Mouse (Mus musculus): ENCODE results near the gene Prelp.
"Not testable (repeated sequence)": the region's sequence is repeated elsewhere in the genome, so short reads cannot be mapped to it uniquely, and the experiment has no call there.

The Prelp gene

GRCm38 (mm10) chr1:133921304-133921751 is at the start of gene Prelp:
Gene Prelp, minus strand, starts transcription at chr1:133921414.
- Histone ChIP-seq H3K36me3 (ENCODE audit: control insufficient read depth, insufficient read depth, low read length, poor library complexity, severe bottlenecking) (no peaks in the 10 kb centered on the region), H3K27me3 (ENCODE audit: control insufficient read depth, insufficient read depth, low read length, poor library complexity, severe bottlenecking) (no peaks in the 10 kb centered on the region)
- DNase-seq (ENCODE audit: low read depth, low spot score) = no peak

DNA sequence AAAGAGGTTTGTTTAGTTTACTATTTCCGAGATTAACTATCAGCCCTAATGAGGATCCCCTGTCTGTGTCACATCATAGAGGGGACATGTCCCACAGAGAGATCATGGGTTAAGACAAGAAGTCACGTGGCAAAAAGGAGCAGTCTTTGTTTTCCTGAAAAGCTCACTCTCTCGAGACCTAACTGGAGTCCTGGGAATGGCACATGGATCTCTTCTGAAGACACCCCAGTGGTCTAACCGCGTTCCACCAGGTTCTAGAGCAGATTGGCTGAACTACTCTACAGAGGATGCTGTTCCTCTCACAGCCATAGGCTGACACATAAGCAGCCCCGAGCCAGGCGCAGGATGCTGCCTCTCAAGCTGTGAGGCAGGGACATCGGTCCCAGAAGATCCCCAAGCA is 48.2 kb upstream of the Prelp start:
- no peaks in the 10 kb centered on the region for H3K27me3 ChIP-seq (ENCODE audit: control insufficient read depth, insufficient read depth, low read length, poor library complexity, severe bottlenecking)
- no peaks in the 10 kb centered on the region for H3K36me3 ChIP-seq (ENCODE audit: control insufficient read depth, insufficient read depth, low read length, poor library complexity, severe bottlenecking)
- DNase-seq (ENCODE audit: low read depth, low spot score) = no peak

- no peak for DNase-seq (ENCODE audit: low read depth, low spot score)
- H3K27me3 ChIP-seq (ENCODE audit: control insufficient read depth, insufficient read depth, low read length, poor library complexity, severe bottlenecking) = no peaks in the 10 kb centered on the region
- H3K36me3 ChIP-seq (ENCODE audit: control insufficient read depth, insufficient read depth, low read length, poor library complexity, severe bottlenecking) = no peaks in the 10 kb centered on the region
These were observed 47.6 kb upstream of the Prelp start for GRCm38 (mm10) chr1:133968788-133969325.

DNA sequence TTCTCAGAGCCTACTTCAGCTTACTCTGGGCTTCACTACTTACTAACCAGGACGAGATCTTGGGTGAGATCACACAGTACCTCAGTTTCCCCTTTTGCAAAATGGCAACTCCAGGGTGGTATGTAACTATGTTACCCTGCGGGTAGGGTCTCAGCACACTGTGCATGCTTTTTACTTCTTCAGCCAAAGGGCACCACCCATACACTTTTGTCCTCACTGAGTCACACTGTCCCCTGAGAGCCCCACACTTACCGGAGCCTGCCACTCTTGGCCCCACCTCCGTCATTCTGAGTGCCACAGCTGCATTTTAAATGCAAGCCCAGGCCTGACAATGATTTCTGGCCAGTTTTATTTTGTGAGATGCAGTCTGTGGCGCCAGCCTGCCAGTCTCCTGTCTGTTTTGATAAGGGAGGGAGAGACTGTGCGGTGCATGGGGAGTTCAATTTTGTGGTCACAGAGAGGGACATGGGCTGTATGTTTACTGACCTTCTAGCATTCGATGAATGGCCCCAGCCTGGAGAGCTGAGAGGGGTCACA is 46.3 kb upstream of the Prelp start:
- H3K36me3 ChIP-seq (ENCODE audit: control insufficient read depth, insufficient read depth, low read length, poor library complexity, severe bottlenecking) = no peaks in the 10 kb centered on the region
- H3K27me3 ChIP-seq (ENCODE audit: control insufficient read depth, insufficient read depth, low read length, poor library complexity, severe bottlenecking) = no peaks in the 10 kb centered on the region
- no peak for DNase-seq (ENCODE audit: low read depth, low spot score)

- no peaks in the 10 kb centered on the region for H3K36me3 ChIP-seq (ENCODE audit: control insufficient read depth, insufficient read depth, low read length, poor library complexity, severe bottlenecking)
- H3K27me3 ChIP-seq (ENCODE audit: control insufficient read depth, insufficient read depth, low read length, poor library complexity, severe bottlenecking) = no peaks in the 10 kb centered on the region
- no peak for DNase-seq (ENCODE audit: low read depth, low spot score)
These were observed 44.8 kb upstream of the Prelp start for GRCm38 (mm10) chr1:133966044-133966443.

DNA sequence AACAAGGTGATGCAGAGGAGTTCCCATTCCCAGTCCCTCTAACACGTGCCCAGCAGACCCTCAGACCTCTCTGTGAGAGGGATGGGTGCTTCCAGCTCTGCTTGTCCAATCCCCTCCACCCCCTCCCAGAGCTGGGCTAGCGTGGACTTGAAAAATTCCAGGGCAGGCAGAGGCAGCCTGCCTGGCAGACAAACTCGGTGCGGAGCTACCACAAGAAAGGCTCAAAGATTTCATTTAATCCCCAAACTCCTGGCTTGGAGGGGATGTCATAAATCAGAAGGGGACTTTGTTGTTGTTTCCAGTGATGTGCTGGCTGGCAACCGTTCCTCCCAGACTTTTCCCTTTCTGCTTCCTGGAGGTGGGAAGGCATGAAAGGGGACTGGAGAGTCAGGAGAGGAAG is 44.1 kb upstream of the Prelp start:
- Histone ChIP-seq H3K36me3 (ENCODE audit: control insufficient read depth, insufficient read depth, low read length, poor library complexity, severe bottlenecking) (no peaks in the 10 kb centered on the region), H3K27me3 (ENCODE audit: control insufficient read depth, insufficient read depth, low read length, poor library complexity, severe bottlenecking) (no peaks in the 10 kb centered on the region)
- DNase-seq (ENCODE audit: low read depth, low spot score) = no peak

DNA sequence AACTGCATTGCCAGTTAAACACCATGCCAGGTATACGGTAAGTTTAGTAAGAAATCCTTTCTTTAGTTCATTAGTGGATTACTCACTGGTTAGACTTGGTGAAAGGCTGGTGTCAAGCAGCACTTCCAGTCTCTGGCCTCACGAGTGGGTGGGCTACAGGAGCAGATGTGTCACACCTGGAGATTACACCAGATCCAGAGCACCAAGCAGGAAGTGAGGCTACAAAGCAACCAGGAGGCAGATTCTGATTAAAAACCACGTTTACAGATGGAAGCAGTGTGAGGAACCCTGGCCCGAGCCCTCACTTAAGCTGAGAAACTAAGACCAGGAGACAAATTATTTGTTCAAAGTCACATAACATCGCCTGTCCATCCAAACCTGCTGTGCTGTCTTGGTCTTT is 43.5 kb upstream of the Prelp start:
- Histone ChIP-seq H3K27me3 (ENCODE audit: control insufficient read depth, insufficient read depth, low read length, poor library complexity, severe bottlenecking) (no peaks in the 10 kb centered on the region), H3K36me3 (ENCODE audit: control insufficient read depth, insufficient read depth, low read length, poor library complexity, severe bottlenecking) (no peaks in the 10 kb centered on the region)
- DNase-seq (ENCODE audit: low read depth, low spot score) = no peak

DNA sequence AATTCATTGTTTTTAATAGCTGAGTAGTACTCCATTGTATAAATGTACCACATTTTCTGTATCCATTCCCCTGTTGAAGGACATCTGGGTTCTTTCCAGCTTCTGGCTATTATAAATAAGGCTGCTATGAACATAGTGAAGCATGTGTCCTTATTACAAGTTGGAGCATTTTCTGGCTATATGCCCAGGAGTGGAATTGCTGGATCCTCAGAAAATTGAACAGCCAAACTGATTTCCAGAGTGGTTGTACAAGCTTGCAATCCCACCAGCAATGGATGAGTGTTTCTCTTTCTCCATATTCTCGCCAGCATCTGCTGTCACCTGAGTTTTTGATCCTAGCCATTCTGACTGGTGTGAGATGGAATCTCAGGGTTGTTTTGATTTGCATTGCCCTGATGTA is 42.4 kb upstream of the Prelp start:
- H3K27me3 ChIP-seq (ENCODE audit: control insufficient read depth, insufficient read depth, low read length, poor library complexity, severe bottlenecking); H3K36me3 ChIP-seq (ENCODE audit: control insufficient read depth, insufficient read depth, low read length, poor library complexity, severe bottlenecking); DNase-seq (ENCODE audit: low read depth, low spot score): not testable (repeated sequence)

- H3K27me3 ChIP-seq (ENCODE audit: control insufficient read depth, insufficient read depth, low read length, poor library complexity, severe bottlenecking); DNase-seq (ENCODE audit: low read depth, low spot score); H3K36me3 ChIP-seq (ENCODE audit: control insufficient read depth, insufficient read depth, low read length, poor library complexity, severe bottlenecking): not testable (repeated sequence)
These were observed 41.9 kb upstream of the Prelp start for GRCm38 (mm10) chr1:133963128-133963527.

GRCm38 (mm10) chr1:133961281-133962134 is 40.3 kb upstream of the Prelp start:
- no peak for DNase-seq (ENCODE audit: low read depth, low spot score)
- H3K27me3 ChIP-seq (ENCODE audit: control insufficient read depth, insufficient read depth, low read length, poor library complexity, severe bottlenecking) = no peaks in the 10 kb centered on the region
- no peaks in the 10 kb centered on the region for H3K36me3 ChIP-seq (ENCODE audit: control insufficient read depth, insufficient read depth, low read length, poor library complexity, severe bottlenecking)

- Histone ChIP-seq H3K27me3 (ENCODE audit: control insufficient read depth, insufficient read depth, low read length, poor library complexity, severe bottlenecking) (no peaks in the 10 kb centered on the region), H3K36me3 (ENCODE audit: control insufficient read depth, insufficient read depth, low read length, poor library complexity, severe bottlenecking) (no peaks in the 10 kb centered on the region)
- no peak for DNase-seq (ENCODE audit: low read depth, low spot score)
These were observed 38.3 kb upstream of the Prelp start for GRCm38 (mm10) chr1:133959521-133959920.

GRCm38 (mm10) chr1:133954009-133954408 is 32.8 kb upstream of the Prelp start:
- Histone ChIP-seq H3K27me3 (ENCODE audit: control insufficient read depth, insufficient read depth, low read length, poor library complexity, severe bottlenecking) (no peaks in the 10 kb centered on the region), H3K36me3 (ENCODE audit: control insufficient read depth, insufficient read depth, low read length, poor library complexity, severe bottlenecking) (no peaks in the 10 kb centered on the region)
- no peak for DNase-seq (ENCODE audit: low read depth, low spot score)

DNA sequence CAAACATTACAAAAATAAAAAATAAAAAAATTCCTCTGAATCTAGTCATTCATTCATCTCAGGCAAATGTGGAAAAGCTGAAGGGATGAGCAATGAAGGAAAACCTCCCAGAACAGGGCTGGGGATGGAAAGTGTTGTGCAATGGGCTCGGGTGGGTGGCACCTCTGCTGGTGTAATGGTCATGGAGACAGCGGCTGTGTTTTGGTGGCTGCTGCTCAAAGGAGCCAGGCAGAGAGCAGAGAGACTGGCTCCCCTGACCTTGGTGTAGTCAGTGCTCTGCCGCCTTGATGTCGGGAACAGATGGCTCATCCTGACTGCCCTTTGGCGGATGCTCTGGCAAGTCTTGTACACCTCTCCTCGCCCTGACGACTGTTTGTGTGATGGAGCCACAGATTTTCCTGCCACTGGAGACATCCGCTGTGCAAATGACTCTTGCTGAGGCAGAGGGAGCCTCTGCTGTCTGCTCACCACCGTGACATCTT is 32.1 kb upstream of the Prelp start:
- Histone ChIP-seq H3K36me3 (ENCODE audit: control insufficient read depth, insufficient read depth, low read length, poor library complexity, severe bottlenecking) (no peaks in the 10 kb centered on the region), H3K27me3 (ENCODE audit: control insufficient read depth, insufficient read depth, low read length, poor library complexity, severe bottlenecking) (no peaks in the 10 kb centered on the region)
- no peak for DNase-seq (ENCODE audit: low read depth, low spot score)

DNA sequence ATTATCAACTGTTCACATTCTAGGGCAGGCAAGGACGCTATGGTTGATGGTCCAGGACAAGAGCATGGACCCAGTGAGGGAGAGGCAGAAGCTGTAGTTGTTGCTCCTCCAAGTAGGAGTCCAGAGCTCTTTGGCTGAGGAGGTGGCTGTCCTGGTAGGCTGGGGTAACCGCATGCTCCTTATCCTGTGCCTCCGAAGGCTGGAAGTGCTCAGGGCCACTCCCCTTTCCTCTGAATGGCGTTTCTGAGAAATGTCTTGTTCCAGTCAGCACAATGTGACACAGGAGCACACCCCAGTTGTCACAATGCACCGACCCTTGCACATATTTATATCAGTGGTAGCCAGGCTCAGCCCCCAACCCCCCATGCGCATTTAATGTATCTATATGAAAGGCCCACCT is 30.4 kb upstream of the Prelp start:
- no peaks in the 10 kb centered on the region for H3K27me3 ChIP-seq (ENCODE audit: control insufficient read depth, insufficient read depth, low read length, poor library complexity, severe bottlenecking)
- no peaks in the 10 kb centered on the region for H3K36me3 ChIP-seq (ENCODE audit: control insufficient read depth, insufficient read depth, low read length, poor library complexity, severe bottlenecking)
- no peak for DNase-seq (ENCODE audit: low read depth, low spot score)

DNA sequence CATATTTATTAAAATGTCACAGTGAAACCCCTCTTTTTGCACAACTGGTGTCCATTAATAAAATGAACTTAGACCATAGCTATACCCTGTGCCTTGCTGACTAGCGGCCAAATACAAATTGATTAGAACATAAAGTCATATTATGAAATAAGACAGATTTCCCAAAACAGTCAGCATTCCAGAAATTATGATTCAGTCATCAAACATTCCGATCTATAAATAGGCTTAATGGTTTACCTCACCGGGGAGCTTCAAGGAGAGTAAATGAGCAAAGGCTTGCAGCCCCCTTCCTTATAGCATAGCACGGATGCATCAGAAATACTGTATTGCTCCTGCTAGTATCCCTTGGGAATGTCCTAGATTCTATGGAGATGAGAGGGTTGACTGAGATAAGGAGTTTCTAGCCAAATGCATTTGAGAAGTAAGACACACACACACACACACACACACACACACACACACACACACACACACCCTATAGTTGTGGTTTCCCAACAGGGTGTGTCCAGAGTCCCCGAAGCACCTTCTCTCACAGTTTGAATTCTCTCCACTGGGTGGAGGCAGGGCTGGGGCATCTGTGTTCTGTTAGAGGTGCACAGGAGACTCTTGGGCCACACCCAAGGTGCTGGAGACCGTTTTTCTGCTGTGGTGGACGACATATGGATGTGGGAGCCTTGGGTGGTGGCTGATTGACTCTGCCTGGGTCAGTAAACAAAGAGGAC is 29.0 kb upstream of the Prelp start:
- no peaks in the 10 kb centered on the region for H3K27me3 ChIP-seq (ENCODE audit: control insufficient read depth, insufficient read depth, low read length, poor library complexity, severe bottlenecking)
- no peak for DNase-seq (ENCODE audit: low read depth, low spot score)
- no peaks in the 10 kb centered on the region for H3K36me3 ChIP-seq (ENCODE audit: control insufficient read depth, insufficient read depth, low read length, poor library complexity, severe bottlenecking)

Measured in splenic B cell, adult 2 months (primary cell).